Mouse (Mus musculus): ENCODE measurements around the gene Fam213a. TPM values are rescaled to one million over a fixed set of nuclear protein-coding genes. Genes with fewer than 3 reads are reported as not detected.

The Fam213a gene
- polyA plus RNA-seq, 1 experiment = 22.1 TPM

DNA sequence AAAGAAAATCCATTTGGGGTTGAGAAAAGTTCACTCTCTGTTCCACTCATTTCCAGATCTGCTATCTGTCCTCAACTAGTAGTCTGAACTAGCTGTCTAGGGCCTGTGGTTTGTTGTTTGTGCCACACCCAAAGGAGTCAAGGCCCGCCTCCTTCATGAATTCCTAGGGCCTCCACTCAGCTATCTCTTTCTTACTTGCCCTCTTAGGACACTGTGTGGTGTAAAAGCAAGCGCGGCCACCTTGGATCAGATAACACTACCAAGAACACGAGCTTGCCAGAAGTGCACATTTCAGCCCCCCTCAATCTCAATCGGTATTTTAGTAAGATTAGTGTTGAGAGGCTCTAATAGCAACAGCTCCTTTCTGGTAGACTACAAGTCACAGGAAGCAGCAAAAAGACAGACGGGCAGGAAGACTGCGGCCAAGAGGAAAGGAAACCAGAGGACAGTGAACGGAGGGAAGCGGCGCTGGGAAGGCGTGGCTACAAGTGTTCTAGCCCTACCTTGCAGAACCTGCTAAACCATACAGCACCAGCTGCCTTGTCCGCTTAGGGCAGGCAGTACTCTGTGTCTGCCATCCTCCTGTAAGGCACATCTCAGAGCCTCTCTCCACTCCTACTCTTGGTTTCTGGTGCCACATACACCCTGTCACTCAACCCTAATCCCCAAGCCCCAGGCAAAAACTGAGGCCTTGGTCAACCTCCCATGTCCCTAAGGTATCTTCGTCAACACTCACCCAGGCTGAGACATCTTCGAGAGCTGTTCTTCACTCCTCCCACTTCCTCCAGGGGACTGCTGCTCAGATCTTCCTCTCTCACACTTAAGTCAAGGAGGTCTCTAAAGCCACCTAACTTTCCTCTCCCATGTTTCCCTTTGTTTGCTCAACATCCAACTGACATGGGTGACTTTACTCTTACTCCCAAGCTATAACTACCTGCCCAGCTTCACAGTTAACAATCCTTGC lies 65.9 kb downstream of the Fam213a start:
- H3K27ac ChIP-seq (ENCODE audit: insufficient read depth, low read length) = peak overlapping the region; percentile 86
- H3K36me3 ChIP-seq (ENCODE audit: control insufficient read depth, insufficient read depth, low read length) = no peaks in the 10 kb centered on the region
- TF ChIP-seq CTCF (IDR thresholded peaks at IDR 0.05; ENCODE audit: extremely low read depth, insufficient read depth, insufficient read length, insufficient replicate concordance) (no peak), POLR2A (IDR thresholded peaks at IDR 0.05; ENCODE audit: low read depth, low read length) (peak; percentile 1; the same call in 1 of the 2 replicates)
- H3K27me3 ChIP-seq (ENCODE audit: control insufficient read depth, insufficient read depth, low read length) = no peaks in the 10 kb centered on the region
- H3K4me3 ChIP-seq (ENCODE audit: extremely low read depth, insufficient read depth, insufficient read length) = peak overlapping the region; percentile 1; the same call in 1 of the 2 replicates
- WGBS = 6% methylated on average over 14 of the region's 14 CpGs
- H3K4me1 ChIP-seq (ENCODE audit: control insufficient read depth, insufficient read depth, insufficient read length) = peaks cover 49% of the 10 kb centered on the region; the same call in 1 of the 2 replicates
- peak in 1 of 2 experiments; percentile 72 for DNase-seq (ENCODE audit: low read depth in 1 of 2, low spot score in 2 of 2)

GRCm38 (mm10) chr14:40943802-40944201 lies 69.8 kb downstream of the Fam213a start:
- Histone ChIP-seq H3K36me3 (ENCODE audit: control insufficient read depth, insufficient read depth, low read length) (no peaks in the 10 kb centered on the region), H3K4me3 (ENCODE audit: extremely low read depth, insufficient read depth, insufficient read length) (no peak overlapping the region), H3K4me1 (ENCODE audit: control insufficient read depth, insufficient read depth, insufficient read length) (peaks cover 23% of the 10 kb centered on the region; the same call in 1 of the 2 replicates), H3K27ac (ENCODE audit: insufficient read depth, low read length) (no peak overlapping the region), H3K27me3 (ENCODE audit: control insufficient read depth, insufficient read depth, low read length) (no peaks in the 10 kb centered on the region)
- no peak for DNase-seq (ENCODE audit: low read depth in 1 of 2, low spot score in 2 of 2)
- TF ChIP-seq POLR2A (IDR thresholded peaks at IDR 0.05; ENCODE audit: low read depth, low read length) (no peak), CTCF (IDR thresholded peaks at IDR 0.05; ENCODE audit: extremely low read depth, insufficient read depth, insufficient read length, insufficient replicate concordance) (no peak)
- 60% methylated on average over 2 of the region's 2 CpGs for WGBS

Other genes with a start within 250 kb of the Fam213a start
- 0.42 and 0.48 TPM in 2 replicates for gene Sh2d4b, start 120.5 kb downstream of the Fam213a start, polyA plus RNA-seq (2012; rRNA removed)
- 60.0 and 65.4 TPM in 2 replicates for gene Tspan14, start 47.0 kb downstream of the Fam213a start, polyA plus RNA-seq (2012; rRNA removed)
- not detected in 2 replicates for gene Dydc2, start 55.4 kb upstream of the Fam213a start, polyA plus RNA-seq (2012; rRNA removed)
- gene Dydc1, start 59.1 kb upstream of the Fam213a start, polyA plus RNA-seq (2012; rRNA removed) = not detected in 2 replicates
- 0.69 and 0.73 TPM in 2 replicates for gene Mat1a, start 91.2 kb upstream of the Fam213a start, polyA plus RNA-seq (2012; rRNA removed)
- not detected in 2 replicates for gene Sftpa1, start 118.0 kb upstream of the Fam213a start, polyA plus RNA-seq (2012; rRNA removed)
- gene Mbl1, start 137.7 kb upstream of the Fam213a start, polyA plus RNA-seq (2012; rRNA removed) = not detected in 2 replicates
- not detected in 2 replicates for gene Sftpd, start 171.4 kb upstream of the Fam213a start, polyA plus RNA-seq (2012; rRNA removed)